Mouse (Mus musculus) telencephalon, adult 2 months (tissue): ENCODE results near the gene Zmym4.
"Not testable (repeated sequence)": the region's sequence is repeated elsewhere in the genome, so short reads cannot be mapped to it uniquely, and the experiment has no call there.

Experiments used
- DNase-seq: peaks from one replicate; pipeline ENCODE4 v3.0.0-alpha.2; 2011; ENCODE audit warnings: low read depth, low spot score

Gene Zmym4

DNA sequence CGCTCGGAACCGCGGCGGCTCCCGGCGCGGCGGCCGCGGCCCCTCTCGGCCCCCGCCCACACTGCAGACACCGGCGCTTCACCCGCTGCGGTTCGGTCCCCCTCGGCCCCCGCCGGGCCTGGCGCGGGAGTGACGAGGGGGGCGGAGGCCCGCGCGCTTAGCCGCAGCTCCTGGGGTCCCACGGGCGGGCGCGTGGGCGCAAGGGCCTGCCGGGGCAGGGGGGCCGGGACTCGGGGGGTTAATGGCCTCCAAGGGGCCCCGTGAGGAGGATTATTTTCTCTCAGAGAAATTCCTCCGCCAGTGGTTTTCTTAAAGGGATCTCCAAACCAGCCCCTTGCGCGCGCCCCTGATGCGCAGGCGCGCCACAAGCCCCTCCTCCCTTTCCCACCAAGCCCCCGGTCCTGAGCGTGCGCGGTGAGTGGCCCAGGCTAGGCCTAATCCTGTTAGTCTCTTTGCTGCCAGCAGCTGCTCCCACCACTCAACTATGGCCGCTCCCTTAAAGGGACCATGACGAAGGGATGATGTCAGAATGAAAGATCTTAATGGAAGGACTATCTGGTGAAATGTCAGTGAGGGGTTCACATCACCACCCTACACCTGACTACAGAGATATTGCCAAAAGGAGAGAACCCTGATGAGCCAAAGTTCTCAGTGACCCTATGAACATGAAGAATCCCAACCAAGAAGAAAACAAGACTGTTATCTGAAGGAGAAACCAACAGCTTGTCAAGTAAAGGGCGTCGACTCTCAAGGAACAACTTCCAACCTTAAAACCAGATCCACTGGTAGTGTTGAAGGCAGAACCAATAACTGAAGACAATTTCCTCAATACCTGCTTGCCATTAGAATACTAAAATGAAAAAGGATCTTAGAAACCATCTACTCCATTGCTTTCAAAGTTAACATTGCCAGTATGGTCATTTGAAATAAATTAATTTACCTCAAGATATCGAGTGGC is at the start of gene Zmym4:
Gene Zmym4, minus strand, starts transcription at position 272 of the 958 bp plus-strand sequence.
- peak; percentile 95 for DNase-seq

DNA sequence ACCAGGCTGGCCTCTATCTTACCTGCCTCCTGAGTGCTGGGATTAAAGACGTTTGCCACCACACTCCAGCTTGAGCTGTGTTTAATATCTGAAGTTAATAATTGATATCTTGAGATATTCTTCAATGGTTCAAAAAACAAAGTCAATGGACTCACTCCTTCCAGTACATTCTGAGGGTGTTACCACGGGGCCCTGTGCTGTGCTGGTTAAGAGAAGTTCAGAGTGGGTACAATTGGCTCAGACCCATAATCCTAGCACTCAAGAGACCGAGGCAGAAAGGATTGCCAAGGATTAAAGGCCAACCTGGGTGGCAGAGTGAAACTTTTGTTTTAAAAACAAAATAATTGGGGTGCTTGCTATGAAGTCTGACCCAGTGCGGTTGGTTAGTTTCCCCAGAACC is 48.4 kb upstream of the Zmym4 start:
- DNase-seq, result no peak

DNA sequence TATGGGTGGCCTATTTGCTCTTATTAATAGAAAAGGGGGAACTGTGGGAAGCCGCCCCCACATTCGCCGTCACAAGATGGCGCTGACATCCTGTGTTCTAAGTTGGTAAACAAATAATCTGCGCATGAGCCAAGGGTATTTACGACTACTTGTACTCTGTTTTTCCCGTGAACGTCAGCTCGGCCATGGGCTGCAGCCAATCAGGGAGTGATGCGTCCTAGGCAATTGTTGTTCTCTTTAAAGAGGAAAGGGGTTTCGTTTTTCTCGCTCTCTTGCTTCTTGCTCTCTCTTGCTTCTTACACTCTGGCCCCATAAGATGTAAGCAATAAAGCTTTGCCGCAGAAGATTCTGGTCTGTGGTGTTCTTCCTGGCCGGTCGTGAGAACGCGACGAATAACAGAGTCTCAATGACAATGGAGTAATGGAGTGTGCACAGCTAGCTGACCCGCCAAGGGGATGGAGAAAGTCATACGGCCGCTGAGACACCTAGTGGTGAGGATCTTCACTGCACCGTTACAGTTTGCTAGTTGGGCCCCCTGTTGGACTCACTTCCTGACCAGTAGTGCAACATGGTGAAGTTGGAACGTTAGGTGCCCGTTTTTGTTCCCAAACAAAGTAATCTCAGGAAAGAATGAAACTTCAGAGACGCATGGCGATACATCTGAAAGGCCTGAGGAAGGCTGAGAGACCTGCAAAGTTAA is 47.5 kb upstream of the Zmym4 start:
- peak; percentile 74 for DNase-seq

- no peak for DNase-seq
Observed at GRCm38 (mm10) chr4:127005113-127005936, 37.4 kb upstream of the Zmym4 start.

DNA sequence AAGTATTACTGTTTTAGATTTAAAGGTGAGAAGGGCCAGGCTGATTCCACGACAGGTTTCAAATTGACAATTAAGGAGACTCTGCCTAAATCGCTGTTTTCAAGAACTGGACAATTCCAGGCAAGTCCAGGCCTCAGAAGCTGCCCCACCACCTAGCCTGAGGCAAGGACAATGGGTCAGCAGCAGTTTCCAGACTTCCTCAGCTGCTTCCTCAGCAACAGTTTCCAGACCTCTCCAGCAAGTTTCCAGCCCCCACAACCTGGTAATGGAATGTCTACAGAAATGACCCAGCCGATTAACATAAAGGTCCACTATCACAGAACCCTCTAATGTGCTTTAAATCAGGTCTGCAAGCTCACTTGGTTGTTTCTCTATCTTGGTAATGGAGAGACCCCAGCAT is 36.4 kb upstream of the Zmym4 start:
- no peak for DNase-seq

DNA sequence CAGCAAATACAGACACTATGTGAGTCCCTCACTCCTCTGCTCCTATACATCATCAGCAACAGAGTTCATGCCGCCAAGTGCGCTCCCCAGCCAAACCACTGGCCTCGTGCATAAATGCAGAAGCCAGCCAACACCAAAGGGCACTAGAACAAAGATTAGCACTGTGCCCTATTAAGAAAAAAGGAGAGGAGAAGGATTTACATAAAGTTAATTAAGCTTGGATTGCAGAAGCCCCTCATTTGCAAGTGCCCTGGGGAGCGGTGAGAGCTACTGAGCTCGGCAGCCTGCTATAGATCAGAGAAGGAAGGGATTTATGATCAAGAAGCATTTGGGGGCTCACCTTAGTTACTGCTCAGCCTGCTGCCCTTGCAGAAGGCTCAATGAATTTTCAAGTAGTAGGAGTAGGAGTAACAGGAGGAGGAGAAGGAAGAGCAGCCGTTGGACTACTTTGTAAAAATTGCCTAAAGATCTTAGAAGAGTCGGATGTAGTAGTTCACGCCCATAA is 32.7 kb upstream of the Zmym4 start:
- no peak for DNase-seq

- DNase-seq, result not testable (repeated sequence)
Observed at GRCm38 (mm10) chr4:126999372-126999771, 31.4 kb upstream of the Zmym4 start.

- DNase-seq, result no peak
Observed at GRCm38 (mm10) chr4:126992356-126992755, 24.4 kb upstream of the Zmym4 start.

DNA sequence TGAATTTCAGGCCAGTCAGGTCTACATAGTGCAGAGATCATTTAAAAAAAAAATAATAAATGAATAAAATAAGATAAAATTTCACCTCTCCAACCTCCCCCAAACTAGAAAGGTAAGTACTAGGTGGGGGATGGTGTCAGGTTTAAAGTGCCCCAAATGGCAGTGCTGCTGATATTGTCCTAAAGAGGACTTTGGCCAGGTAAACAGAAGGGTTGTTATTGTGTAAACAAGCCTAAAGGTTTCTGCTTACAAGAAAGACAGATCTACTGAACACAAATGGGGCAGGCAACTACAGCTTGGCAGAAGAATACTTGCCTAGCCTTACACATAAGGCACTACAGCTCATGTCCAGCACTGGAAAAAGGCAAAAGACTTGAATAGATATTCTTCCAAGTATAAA is 22.6 kb upstream of the Zmym4 start:
- no peak for DNase-seq

GRCm38 (mm10) chr4:126988503-126988902 is 20.6 kb upstream of the Zmym4 start:
- DNase-seq, result no peak

GRCm38 (mm10) chr4:126986768-126987167 is 18.8 kb upstream of the Zmym4 start:
- no peak for DNase-seq

- not testable (repeated sequence) for DNase-seq
Observed at GRCm38 (mm10) chr4:126983736-126984525, 16.0 kb upstream of the Zmym4 start.

- no peak for DNase-seq
Observed at GRCm38 (mm10) chr4:126983321-126983720, 15.4 kb upstream of the Zmym4 start.

DNA sequence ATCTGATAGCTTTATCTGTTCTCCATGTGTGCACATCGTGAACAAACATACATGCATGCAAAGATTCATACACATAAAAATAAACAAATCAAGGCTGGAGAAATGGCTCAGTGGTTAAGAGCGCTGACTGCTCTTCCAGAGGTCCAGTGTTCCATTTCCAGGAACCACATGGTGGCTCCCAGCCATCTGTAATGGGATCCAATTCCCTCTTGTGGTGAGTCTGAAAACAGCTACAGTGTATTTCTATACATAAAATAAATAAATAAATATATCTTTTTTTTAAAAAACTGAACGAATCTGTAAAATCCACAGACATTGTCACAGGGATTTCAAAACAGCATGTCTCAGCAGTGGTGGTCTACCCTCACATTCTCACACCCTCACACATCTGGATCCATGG is 10.8 kb upstream of the Zmym4 start:
- DNase-seq, result no peak

DNA sequence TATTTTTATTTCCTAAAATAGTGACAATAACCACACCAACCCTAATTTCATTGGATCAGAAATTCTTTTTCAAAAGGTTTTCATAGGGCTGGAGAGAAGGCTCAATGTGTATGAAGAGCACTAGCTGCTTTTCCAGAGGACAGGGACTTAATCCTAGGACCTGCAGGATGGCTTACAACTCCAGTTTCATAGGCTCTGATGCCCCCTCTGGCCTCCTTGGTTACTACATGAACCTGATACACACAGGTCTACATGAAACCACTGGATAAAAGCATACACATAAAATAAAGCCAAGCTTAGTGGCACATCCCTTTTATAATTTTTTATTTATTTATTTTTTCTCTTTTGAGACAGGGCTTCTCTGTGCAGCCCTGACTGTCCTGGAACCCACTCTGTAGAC is 9.5 kb upstream of the Zmym4 start:
- no peak for DNase-seq

- no peak for DNase-seq
Observed at GRCm38 (mm10) chr4:126967241-126967863, 583 bp downstream of the Zmym4 start.

DNA sequence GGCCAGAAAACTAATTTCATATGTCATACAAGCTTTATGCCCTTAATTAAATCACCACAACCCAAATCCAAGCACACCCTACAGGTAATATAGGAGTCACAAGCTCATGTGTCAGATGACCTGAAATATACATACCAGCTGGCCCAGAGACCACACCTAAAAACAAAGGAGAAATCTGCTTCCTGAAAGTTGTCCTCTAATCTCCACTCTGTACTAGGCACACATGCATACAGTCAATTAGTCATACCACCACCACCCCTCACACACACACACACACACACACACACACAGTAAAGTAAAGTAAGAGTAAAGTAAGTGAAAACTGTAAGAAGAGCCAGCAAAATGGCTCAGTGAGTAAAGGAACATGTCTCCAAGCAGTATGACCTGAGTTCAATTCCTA is 9.3 kb downstream of the Zmym4 start:
- no peak for DNase-seq

DNA sequence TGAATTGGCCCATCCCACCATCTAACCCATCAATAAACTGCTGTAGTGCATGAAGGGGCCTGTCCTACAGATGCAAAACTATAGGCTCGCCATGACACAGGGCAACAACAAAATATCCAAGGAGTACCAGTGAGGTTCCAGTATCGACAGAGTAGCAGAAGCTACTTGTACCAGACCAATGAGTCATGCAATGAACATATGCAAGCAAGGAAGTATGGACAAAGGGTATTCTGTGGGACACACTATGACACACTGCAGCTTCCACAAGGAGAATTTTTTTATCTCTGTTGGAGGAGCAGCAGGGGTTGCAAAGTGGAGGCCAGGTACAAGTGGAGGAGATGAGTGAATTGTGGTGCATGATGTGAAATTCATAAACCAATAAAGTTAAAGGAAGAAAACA is 9.7 kb downstream of the Zmym4 start:
- no peak for DNase-seq

DNA sequence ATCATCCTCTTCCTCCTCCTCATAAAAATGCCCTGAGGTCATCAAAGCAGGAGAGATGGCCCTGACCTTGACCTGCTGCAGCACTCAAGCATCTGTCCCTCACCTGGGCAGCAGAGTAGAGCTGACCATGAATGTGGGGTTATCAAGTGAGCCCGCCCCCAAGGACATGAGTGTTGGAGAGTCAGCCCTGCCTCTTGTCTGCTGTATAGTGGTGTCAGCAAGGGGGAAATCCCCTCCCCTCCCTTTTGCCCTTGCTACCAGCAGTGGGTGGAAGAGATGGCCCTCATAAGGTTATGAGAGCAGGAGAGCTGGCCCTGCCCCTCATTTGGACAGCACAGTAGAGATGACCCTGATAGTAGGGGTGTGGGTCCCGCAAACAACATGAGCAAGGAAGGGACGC is 10.5 kb downstream of the Zmym4 start:
- no peak for DNase-seq

DNA sequence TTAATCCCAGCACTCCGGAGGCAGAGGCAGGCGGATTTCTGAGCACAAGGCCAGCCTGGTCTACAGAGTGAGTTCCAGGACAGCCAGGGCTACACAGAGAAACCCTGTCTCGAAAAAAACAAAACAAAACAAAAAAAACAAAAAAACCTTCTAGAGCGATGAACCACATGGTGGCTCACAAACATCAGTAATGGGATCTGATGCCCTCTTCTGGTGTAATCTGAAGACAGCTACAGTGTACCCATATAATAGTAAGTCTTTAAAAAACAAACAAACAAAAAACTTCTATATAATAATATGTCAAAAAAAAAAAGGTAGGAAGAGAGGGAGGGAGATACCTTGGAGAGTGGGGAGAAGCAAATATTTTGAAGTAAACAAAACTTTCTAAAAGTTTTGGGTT is 17.1 kb downstream of the Zmym4 start:
- not testable (repeated sequence) for DNase-seq
